Mouse (Mus musculus) C2C12 (cell line): ENCODE data around the gene Slc37a3.

Experiments used
- CTCF ChIP-seq: IDR thresholded peaks from one replicate; pipeline ENCODE4 v1.5.1; 2011; ENCODE audit not compliant: control insufficient read depth, insufficient read depth, insufficient read length
- MYOG ChIP-seq: IDR thresholded peaks from one replicate; pipeline ENCODE4 v1.6.1; 2011; ENCODE audit not compliant: control insufficient read depth, insufficient read length; ENCODE audit errors: extremely low read depth

GRCm38 (mm10) chr6:39379749-39380148 lies 2.3 kb upstream of the Slc37a3 start:
- no peak for TF ChIP-seq CTCF
- TF ChIP-seq MYOG: no peak
